24 mouse cellular contexts compared by ENCODE assay signal in the genomic region with DNA sequence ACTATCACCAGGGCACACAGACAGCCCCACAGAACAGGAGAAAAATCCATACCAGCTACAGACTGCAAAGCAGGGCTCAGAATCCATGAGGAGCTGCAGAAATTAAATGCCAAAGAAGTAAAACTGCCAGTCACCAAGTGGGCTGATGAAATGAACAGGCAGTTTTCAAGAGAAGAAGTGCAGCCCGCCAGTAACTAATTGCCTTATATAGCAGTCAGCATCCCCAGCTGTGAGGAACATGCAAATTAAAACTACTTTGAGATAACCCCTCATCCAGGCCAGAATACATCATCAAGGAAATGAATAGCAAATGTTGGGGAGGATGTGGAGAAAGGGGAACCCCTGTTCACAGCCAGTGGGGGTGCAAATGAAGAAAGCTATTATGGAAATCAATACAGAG.
"Had no signal": no experiment of that assay in that cellular context is flagged by ENCODE, and none has a peak within 500 bp of the region (broad histone marks: within the 10 kb centered on the region; RNA-seq: fewer than 3 reads in every experiment).

No protein-coding gene starts in this region.

- H3K4me2 ChIP-seq: heart, embryonic 12.5 days; hindbrain, embryonic 13.5 days; hindbrain, embryonic 15.5 days; limb, embryonic 13.5 days; limb, embryonic 15.5 days; liver, embryonic 12.5 days had no signal

- H3K9me3 ChIP-seq: heart, embryonic 10.5 days; heart, embryonic 12.5 days; hindbrain, embryonic 13.5 days; hindbrain, embryonic 15.5 days; limb, embryonic 13.5 days; limb, embryonic 15.5 days; liver, embryonic 12.5 days had no signal

- H3K4me3 ChIP-seq: gastrocnemius, adult 2 months; heart, embryonic 10.5 days; heart, embryonic 12.5 days; hindbrain, embryonic 13.5 days; hindbrain, embryonic 15.5 days; layer of hippocampus, adult 2 months; left cerebral cortex, adult 2 months; limb, embryonic 13.5 days; limb, embryonic 15.5 days; liver, embryonic 12.5 days had no signal

- ATAC-seq: hindbrain, postnatal 0 days; intestine, postnatal 0 days; liver, embryonic 12.5 days had no signal

- H3K9ac ChIP-seq: heart, embryonic 12.5 days; hindbrain, embryonic 13.5 days; hindbrain, embryonic 15.5 days; limb, embryonic 13.5 days; limb, embryonic 15.5 days; liver, embryonic 12.5 days; liver, embryonic 14.5 days had no signal

- H3K36me3 ChIP-seq: heart, embryonic 10.5 days; heart, embryonic 12.5 days; hindbrain, embryonic 13.5 days; hindbrain, embryonic 15.5 days; limb, embryonic 13.5 days; limb, embryonic 15.5 days; liver, embryonic 12.5 days had no signal

- H3K27me3 ChIP-seq: hindbrain, embryonic 15.5 days; liver, embryonic 12.5 days had no signal

- H3K4me1 ChIP-seq: liver, embryonic 12.5 days had no signal

- DNase-seq: gastrocnemius, adult 2 months; gastrocnemius, postnatal 10 days; gastrocnemius, postnatal 25 days; heart, adult 18-20 months; heart, postnatal 10 days; heart, postnatal 36 days; kidney, adult 18-20 months; kidney, adult 8-10 months; kidney, postnatal 10 days; kidney, postnatal 25 days; kidney, postnatal 4 days; left cerebral cortex, postnatal 4 days had no signal

- H3K27ac ChIP-seq: gastrocnemius, adult 2 months; heart, embryonic 10.5 days; hindbrain, embryonic 13.5 days; hindbrain, embryonic 15.5 days; hindbrain, postnatal 0 days; layer of hippocampus, adult 2 months; left cerebral cortex, adult 2 months; limb, embryonic 13.5 days; limb, embryonic 15.5 days; liver, embryonic 12.5 days; liver, embryonic 14.5 days had no signal
